Comparison of ENCODE assay signal across 14 mouse cellular contexts in the genomic region with DNA sequence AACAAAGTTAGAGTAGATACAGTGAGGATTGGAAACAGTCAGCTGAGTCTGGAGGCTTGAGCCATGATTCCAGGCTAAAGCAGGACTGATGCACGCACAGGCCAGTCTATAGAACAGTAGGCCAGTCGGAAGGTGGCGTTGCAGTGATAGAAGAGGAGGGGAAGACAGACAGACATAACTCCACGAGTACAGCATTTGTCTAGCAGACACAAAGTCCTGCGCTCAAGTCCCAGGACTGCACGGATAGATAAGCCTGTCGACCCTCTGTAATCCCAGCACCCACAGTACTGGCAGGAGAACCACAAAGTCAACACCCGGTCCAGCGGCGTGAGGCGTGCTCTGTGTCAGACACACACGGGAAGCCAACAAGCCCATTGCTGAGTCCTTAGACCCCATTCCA. TPM values are rescaled to one million over a fixed set of nuclear protein-coding genes. Genes with fewer than 3 reads are reported as not detected.
DNase-seq lines count a peak whose midpoint lies in the region; ATAC-seq and TF ChIP-seq lines count a peak whose summit lies in the region.
"Had no signal": no experiment of that assay in that cellular context is flagged by ENCODE, and none has a peak within 500 bp of the region (broad histone marks: within the 10 kb centered on the region; RNA-seq: fewer than 3 reads in every experiment).

No protein-coding gene starts in this region.

- peaks cover 6% of the 10 kb centered on the region; the same call in 1 of the 2 replicates for H3K36me3 ChIP-seq in heart, postnatal 0 days (replicated peaks; ENCODE audit: control insufficient read depth, insufficient read depth, low read length)
- H3K36me3 ChIP-seq in lung, postnatal 0 days (ENCODE audit: insufficient read depth, low read length): no peaks in the 10 kb centered on the region
- H3K36me3 ChIP-seq in embryonic facial prominence, embryonic 13.5 days: peaks cover 35% of the 10 kb centered on the region
- H3K36me3 ChIP-seq in liver, embryonic 15.5 days (replicated peaks): peaks cover 11% of the 10 kb centered on the region

- peak overlapping the region; percentile 35 for H3K4me2 ChIP-seq in heart, postnatal 0 days (ENCODE audit: low read depth, low read length)
- peak overlapping the region; percentile 25 for H3K4me2 ChIP-seq in lung, postnatal 0 days (replicated peaks; ENCODE audit: low read depth, low read length)
- 0 out of 2 replicates have a peak overlapping the region, but pooled peaks have one; percentile 23 for H3K4me2 ChIP-seq in embryonic facial prominence, embryonic 13.5 days
- peak overlapping the region; percentile 31 for H3K4me2 ChIP-seq in liver, embryonic 15.5 days
- H3K4me2 ChIP-seq: midbrain, embryonic 13.5 days had no signal

- peak overlapping the region; percentile 64 for H3K27ac ChIP-seq in heart, postnatal 0 days (ENCODE audit: low read depth)
- no peak overlapping the region for H3K27ac ChIP-seq in lung, postnatal 0 days (ENCODE audit: low read length)
- H3K27ac ChIP-seq in embryonic facial prominence, embryonic 13.5 days: peak overlapping the region; percentile 87
- H3K27ac ChIP-seq in liver, embryonic 15.5 days (replicated peaks): peak overlapping the region; percentile 20; the same call in 1 of the 2 replicates

- no peak overlapping the region for H3K9ac ChIP-seq in heart, postnatal 0 days (replicated peaks; ENCODE audit: low read depth, low read length)
- H3K9ac ChIP-seq in lung, postnatal 0 days (replicated peaks; ENCODE audit: low read depth): no peak overlapping the region
- no peak overlapping the region for H3K9ac ChIP-seq in embryonic facial prominence, embryonic 13.5 days
- H3K9ac ChIP-seq in liver, embryonic 15.5 days: no peak overlapping the region
- H3K9ac ChIP-seq: midbrain, embryonic 13.5 days had no signal

- 48% methylated on average over 12 of the region's 12 CpGs for WGBS in heart, postnatal 0 days
- WGBS in lung, postnatal 0 days: 56% methylated on average over 12 of the region's 12 CpGs
- WGBS in embryonic facial prominence, embryonic 13.5 days: 80% methylated on average over 12 of the region's 12 CpGs
- WGBS in liver, embryonic 15.5 days (ENCODE audit: insufficient replicate concordance): 21% methylated on average over 12 of the region's 12 CpGs

- no peak for TF ChIP-seq CTCF in heart, postnatal 0 days (IDR thresholded peaks at IDR 0.05; ENCODE audit: low read depth)
- no peak for TF ChIP-seq CTCF in lung, postnatal 0 days (IDR thresholded peaks at IDR 0.05)

- DNase-seq in heart, postnatal 0 days (ENCODE audit: low spot score): no peak
- DNase-seq in heart, postnatal 36 days: no peak
- DNase-seq in lung, postnatal 0 days (ENCODE audit: low spot score): no peak
- DNase-seq in lung, postnatal 10 days: no peak
- DNase-seq in thymus, postnatal 0 days (ENCODE audit: low spot score): no peak
- no peak for DNase-seq in MN1 (ENCODE audit: low spot score)

- H3K4me3 ChIP-seq in heart, postnatal 0 days (ENCODE audit: low read depth, low read length): peak overlapping the region; percentile 10
- H3K4me3 ChIP-seq in lung, postnatal 0 days (ENCODE audit: low read depth, low read length): no peak overlapping the region
- no peak overlapping the region for H3K4me3 ChIP-seq in embryonic facial prominence, embryonic 13.5 days
- H3K4me3 ChIP-seq in liver, embryonic 15.5 days (replicated peaks): no peak overlapping the region
- H3K4me3 ChIP-seq: midbrain, embryonic 13.5 days had no signal

- intact Hi-C loops in heart, postnatal 36 days (cut with DNase I): loop anchor here (1.0 kb wide), 1 partner anchor 155 kb away; no protein-coding TSS in a partner anchor

- no peak for TF ChIP-seq EP300 in heart, postnatal 0 days (IDR thresholded peaks at IDR 0.05; ENCODE audit: low read depth)
- no peak for TF ChIP-seq EP300 in lung, postnatal 0 days (IDR thresholded peaks at IDR 0.05)

- no peaks in the 10 kb centered on the region for H3K9me3 ChIP-seq in heart, postnatal 0 days (replicated peaks; ENCODE audit: control insufficient read depth, low read length)
- H3K9me3 ChIP-seq in lung, postnatal 0 days (ENCODE audit: low read length): no peaks in the 10 kb centered on the region
- no peaks in the 10 kb centered on the region for H3K9me3 ChIP-seq in embryonic facial prominence, embryonic 13.5 days
- no peaks in the 10 kb centered on the region for H3K9me3 ChIP-seq in liver, embryonic 15.5 days (replicated peaks)
- H3K9me3 ChIP-seq: midbrain, embryonic 13.5 days had no signal

- no peak for ATAC-seq in heart, postnatal 0 days (ENCODE audit: insufficient read depth, low read depth)
- ATAC-seq in lung, postnatal 0 days: no peak
- no peak for ATAC-seq in embryonic facial prominence, embryonic 13.5 days (ENCODE audit: insufficient number of reproducible peaks, insufficient read depth, low FRiP score, low TSS enrichment, low read depth)
- peak; percentile 63 for ATAC-seq in liver, embryonic 15.5 days (ENCODE audit: insufficient read depth)
- ATAC-seq: midbrain, embryonic 13.5 days had no signal

- H3K4me1 ChIP-seq in heart, postnatal 0 days (ENCODE audit: control insufficient read depth, insufficient read depth): peaks cover 9% of the 10 kb centered on the region; the same call in 1 of the 2 replicates
- peaks cover 9% of the 10 kb centered on the region; the same call in 1 of the 2 replicates for H3K4me1 ChIP-seq in lung, postnatal 0 days (ENCODE audit: insufficient read depth, low read depth, low read length)
- H3K4me1 ChIP-seq in embryonic facial prominence, embryonic 13.5 days: peaks cover 54% of the 10 kb centered on the region
- peaks cover 23% of the 10 kb centered on the region for H3K4me1 ChIP-seq in liver, embryonic 15.5 days (replicated peaks)

- H3K27me3 ChIP-seq in heart, postnatal 0 days (ENCODE audit: control insufficient read depth, insufficient read depth, low read length): no peaks in the 10 kb centered on the region
- H3K27me3 ChIP-seq in lung, postnatal 0 days (replicated peaks; ENCODE audit: insufficient read depth, low read length): no peaks in the 10 kb centered on the region
- no peaks in the 10 kb centered on the region for H3K27me3 ChIP-seq in embryonic facial prominence, embryonic 13.5 days
- no peaks in the 10 kb centered on the region for H3K27me3 ChIP-seq in liver, embryonic 15.5 days
- H3K27me3 ChIP-seq: midbrain, embryonic 13.5 days had no signal

RNA-seq across cellular contexts. Expression of gene Igf2bp1, which starts 23.9 kb away (rescaled TPM):
- 3.4 and 10.4 TPM in 2 replicates for total RNA-seq in heart, postnatal 0 days (2014; rRNA removed; ENCODE audit: low replicate concordance)
- polyA plus RNA-seq in heart, postnatal 0 days (2015; fragmentation: Nextera tagmentation; extraction: Ambion mirVana): 4.5 and 5.6 TPM in 2 replicates
- under 1 TPM; 0.08 to 0.17 TPM for total RNA-seq in heart, postnatal 36 days (2021)
- polyA plus RNA-seq in lung, postnatal 0 days (2015; fragmentation: Nextera tagmentation; extraction: Ambion mirVana): 4.3 and 6.1 TPM in 2 replicates
- 52.6 and 65.4 TPM in 2 replicates for polyA plus RNA-seq in embryonic facial prominence, embryonic 13.5 days (2015; fragmentation: Nextera tagmentation; extraction: Ambion mirVana)
- 11.9 and 12.9 TPM in 2 replicates for polyA plus RNA-seq in liver, embryonic 15.5 days (2015; fragmentation: Nextera tagmentation; extraction: Ambion mirVana)
- polyA plus RNA-seq in thymus, postnatal 0 days (2015; fragmentation: Nextera tagmentation; extraction: Ambion mirVana): 1.3 and 1.5 TPM in 2 replicates
- total RNA-seq: common myeloid progenitor, adult 5-6 weeks; neutrophil, adult 5-6 weeks had no signal

RNA-seq across cellular contexts. Expression of gene Gip, which starts 42.5 kb away (rescaled TPM):
- total RNA-seq in heart, postnatal 0 days (2014; rRNA removed; ENCODE audit: low replicate concordance): not detected in 2 replicates
- polyA plus RNA-seq in heart, postnatal 0 days (2015; fragmentation: Nextera tagmentation; extraction: Ambion mirVana): not detected in 2 replicates
- total RNA-seq in heart, postnatal 36 days (2021): not detected
- not detected in 2 replicates for polyA plus RNA-seq in lung, postnatal 0 days (2015; fragmentation: Nextera tagmentation; extraction: Ambion mirVana)
- polyA plus RNA-seq in embryonic facial prominence, embryonic 13.5 days (2015; fragmentation: Nextera tagmentation; extraction: Ambion mirVana): not detected in 2 replicates
- polyA plus RNA-seq in liver, embryonic 15.5 days (2015; fragmentation: Nextera tagmentation; extraction: Ambion mirVana): not detected in 2 replicates
- 3.1 and 3.8 TPM in 2 replicates for polyA plus RNA-seq in thymus, postnatal 0 days (2015; fragmentation: Nextera tagmentation; extraction: Ambion mirVana)
- total RNA-seq: adrenal gland, adult 18-20 months; common myeloid progenitor, adult 5-6 weeks; left cerebral cortex, postnatal 14 days; neutrophil, adult 5-6 weeks had no signal
- polyA plus RNA-seq: gonadal fat pad, adult 2 months; midbrain, embryonic 13.5 days had no signal

RNA-seq across cellular contexts. Expression of gene Snf8, which starts 52.9 kb away (rescaled TPM):
- total RNA-seq in heart, postnatal 0 days (2014; rRNA removed; ENCODE audit: low replicate concordance): 24.0 and 25.2 TPM in 2 replicates
- polyA plus RNA-seq in heart, postnatal 0 days (2015; fragmentation: Nextera tagmentation; extraction: Ambion mirVana): 59.4 and 63.0 TPM in 2 replicates
- 10 to 100 TPM; 44.1 to 46.2 TPM for total RNA-seq in heart, postnatal 36 days (2021)
- 72.9 and 77.9 TPM in 2 replicates for polyA plus RNA-seq in lung, postnatal 0 days (2015; fragmentation: Nextera tagmentation; extraction: Ambion mirVana)
- 95.5 and 107 TPM in 2 replicates for polyA plus RNA-seq in embryonic facial prominence, embryonic 13.5 days (2015; fragmentation: Nextera tagmentation; extraction: Ambion mirVana)
- 61.1 and 64.2 TPM in 2 replicates for polyA plus RNA-seq in liver, embryonic 15.5 days (2015; fragmentation: Nextera tagmentation; extraction: Ambion mirVana)
- 128 and 144 TPM in 2 replicates for polyA plus RNA-seq in thymus, postnatal 0 days (2015; fragmentation: Nextera tagmentation; extraction: Ambion mirVana)
